Mouse (Mus musculus) limb, embryonic 12.5 days (tissue): ENCODE results near the gene Atxn1. TPM values are rescaled to one million over a fixed set of nuclear protein-coding genes. Genes with fewer than 3 reads are reported as not detected.

Experiments
- ATAC-seq: fragments of 200-750 bp; cut with Nextera tagmentation; 2 replicates; pipeline ENCODE4 v1.8.0; 2017; ENCODE audit warnings: low read depth, moderate TSS enrichment; ENCODE audit not compliant: insufficient number of reproducible peaks, insufficient read depth, low FRiP score, low TSS enrichment
- H3K27ac ChIP-seq: fragments of 300-500 bp; sonication (generic); 2 replicates; pipeline ENCODE4 v1.5.1; 2016; ENCODE audit warnings: mild to moderate bottlenecking, moderate library complexity
- H3K27me3 ChIP-seq: fragments of 300-500 bp; sonication (generic); 2 replicates; pipeline ENCODE4 v1.6.1; 2016; ENCODE audit warnings: mild to moderate bottlenecking, moderate library complexity
- H3K36me3 ChIP-seq: fragments of 300-500 bp; sonication (generic); 2 replicates; pipeline ENCODE4 v1.6.1; 2016; ENCODE audit warnings: mild to moderate bottlenecking, moderate library complexity
- H3K4me1 ChIP-seq: fragments of 300-500 bp; sonication (generic); replicated peaks from 2 replicates; pipeline ENCODE4 v1.6.1; 2016
- H3K4me2 ChIP-seq: fragments of 300-500 bp; sonication (generic); 2 replicates; pipeline ENCODE4 v1.6.1; 2016; ENCODE audit warnings: mild to moderate bottlenecking, moderate library complexity
- H3K4me3 ChIP-seq: fragments of 300-500 bp; sonication (generic); replicated peaks from 2 replicates; pipeline ENCODE4 v1.5.1; 2016; ENCODE audit warnings: mild to moderate bottlenecking
- H3K9ac ChIP-seq: fragments of 300-500 bp; sonication (generic); replicated peaks from 2 replicates; pipeline ENCODE4 v1.6.1; 2016; ENCODE audit warnings: mild to moderate bottlenecking, moderate library complexity
- H3K9me3 ChIP-seq: fragments of 300-500 bp; sonication (generic); 2 replicates; pipeline ENCODE4 v1.6.1; 2016; ENCODE audit warnings: mild to moderate bottlenecking, moderate library complexity
- WGBS: fragments of 180-500 bp; shearing (Covaris S2); methylation state at CpG from one replicate; pipeline ENCODE4 v1.1.7; 2016; 5-methylcytosine and 5-hydroxymethylcytosine counted together
- polyA plus RNA-seq: library from polyadenylated mRNA; unstranded; fragments of >200 nt; fragmentation: Nextera tagmentation; extraction: Ambion mirVana; gene quantifications from 2 replicates; pipeline ENCODE4 v1.2.1, GENCODE M21; 2016

Gene Atxn1
- polyA plus RNA-seq, 1 experiment from 2014 or later = 2.5 TPM

DNA sequence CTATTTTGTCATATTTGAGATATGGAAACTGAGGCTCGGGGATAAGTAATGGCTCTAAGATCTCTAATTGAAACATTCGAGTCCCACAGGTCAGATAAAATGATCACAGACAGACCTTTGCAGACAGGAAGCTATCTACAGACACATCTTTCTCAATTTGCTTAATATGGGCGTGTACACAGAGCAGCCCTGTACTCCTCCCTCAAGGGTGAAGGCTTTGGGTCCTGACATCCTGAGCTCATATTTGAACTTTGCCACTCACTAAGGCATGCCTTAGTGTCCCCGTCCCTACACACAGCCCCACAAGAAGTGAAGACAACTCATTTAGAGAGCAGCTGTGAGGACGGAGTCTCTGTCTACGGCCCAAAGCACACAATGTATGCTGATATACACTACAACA, 70.6 kb downstream of the Atxn1 start:
- Histone ChIP-seq H3K4me1 (no peaks in the 10 kb centered on the region), H3K4me3 (no peak overlapping the region), H3K36me3 (no peaks in the 10 kb centered on the region), H3K9ac (no peak overlapping the region), H3K27ac (no peak overlapping the region), H3K4me2 (no peak overlapping the region), H3K27me3 (no peaks in the 10 kb centered on the region), H3K9me3 (no peaks in the 10 kb centered on the region)
- no peak for ATAC-seq
- WGBS = 83% methylated on average over 6 of the region's 6 CpGs

DNA sequence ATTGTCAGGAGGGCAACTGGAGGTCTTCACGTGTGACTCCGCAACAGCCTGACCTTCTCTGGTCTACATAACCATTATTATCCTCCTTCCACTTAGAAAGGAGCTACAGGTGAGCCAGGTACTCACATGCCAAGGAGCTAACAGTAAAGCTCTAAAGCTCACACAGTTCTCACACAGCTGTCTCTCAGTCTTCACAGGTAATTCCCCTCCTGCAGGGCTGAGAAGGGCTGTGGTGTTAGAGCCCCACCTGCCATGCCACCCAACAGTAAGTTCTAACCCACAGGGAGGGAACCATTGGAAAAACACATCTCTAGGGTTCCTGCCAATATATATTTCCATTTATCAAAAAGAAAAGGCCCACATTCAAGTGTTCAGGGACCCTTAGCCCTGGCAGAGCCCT, 73.7 kb downstream of the Atxn1 start:
- ATAC-seq = no peak
- Histone ChIP-seq H3K4me3 (no peak overlapping the region), H3K27me3 (no peaks in the 10 kb centered on the region), H3K4me2 (no peak overlapping the region), H3K27ac (no peak overlapping the region), H3K9me3 (no peaks in the 10 kb centered on the region), H3K9ac (no peak overlapping the region), H3K36me3 (no peaks in the 10 kb centered on the region), H3K4me1 (no peaks in the 10 kb centered on the region)
- WGBS = 74% methylated on average over 2 of the region's 2 CpGs

- no peak for ATAC-seq
- WGBS = 65% methylated on average over 9 of the region's 9 CpGs
Observed at GRCm38 (mm10) chr13:45888953-45889749, 75.7 kb downstream of the Atxn1 start.

GRCm38 (mm10) chr13:45884878-45885277, 79.9 kb downstream of the Atxn1 start:
- no peak for ATAC-seq
- no peak overlapping the region for H3K4me3 ChIP-seq
- H3K27me3 ChIP-seq = no peaks in the 10 kb centered on the region
- no peaks in the 10 kb centered on the region; the same call in none of the 2 replicates for H3K4me1 ChIP-seq
- H3K4me2 ChIP-seq = no peak overlapping the region
- H3K36me3 ChIP-seq = no peaks in the 10 kb centered on the region
- no peak overlapping the region for H3K27ac ChIP-seq
- whole genome bisulfite sequencing = 88% methylated on average over 7 of the region's 7 CpGs
- H3K9me3 ChIP-seq = no peaks in the 10 kb centered on the region
- no peak overlapping the region for H3K9ac ChIP-seq

More at GRCm38 (mm10) chr13:45888953-45889749, 75.7 kb downstream of the Atxn1 start:
- H3K36me3 ChIP-seq = no peaks in the 10 kb centered on the region
- H3K27me3 ChIP-seq = no peaks in the 10 kb centered on the region
- H3K4me1 ChIP-seq = no peaks in the 10 kb centered on the region
- H3K27ac ChIP-seq = no peak overlapping the region
- H3K9me3 ChIP-seq = no peaks in the 10 kb centered on the region
- H3K4me3 ChIP-seq = no peak overlapping the region
- no peak overlapping the region for H3K9ac ChIP-seq
- H3K4me2 ChIP-seq = no peak overlapping the region

DNA sequence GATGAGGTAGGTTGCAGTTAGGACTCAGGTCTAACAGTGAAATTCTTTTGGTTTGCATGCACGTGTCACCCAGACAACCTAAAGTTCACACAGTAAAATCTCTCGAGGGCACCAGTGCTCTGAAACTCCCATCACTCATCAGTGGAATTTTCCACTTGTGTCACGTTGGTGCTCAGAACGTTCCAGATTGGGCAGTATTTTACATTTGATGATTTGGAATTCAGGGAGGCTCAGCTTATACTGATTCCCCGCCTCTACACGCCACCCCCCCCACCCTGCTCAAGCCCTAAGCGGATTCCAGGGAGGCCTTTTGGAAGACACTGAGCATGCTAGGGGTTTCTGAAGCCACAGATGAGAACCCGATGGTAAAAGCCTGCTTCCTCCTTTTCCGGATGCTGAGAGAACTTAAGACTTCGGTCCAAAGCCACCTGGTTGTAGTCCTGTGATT, 81.0 kb downstream of the Atxn1 start:
- WGBS = 74% methylated on average over 10 of the region's 10 CpGs
- H3K4me2 ChIP-seq = no peak overlapping the region
- H3K27ac ChIP-seq = no peak overlapping the region
- H3K27me3 ChIP-seq = no peaks in the 10 kb centered on the region
- no peaks in the 10 kb centered on the region for H3K36me3 ChIP-seq
- H3K9ac ChIP-seq = no peak overlapping the region
- H3K4me3 ChIP-seq = no peak overlapping the region
- H3K4me1 ChIP-seq = no peaks in the 10 kb centered on the region; the same call in none of the 2 replicates
- no peaks in the 10 kb centered on the region for H3K9me3 ChIP-seq
- no peak for ATAC-seq

- Histone ChIP-seq H3K9ac (no peak overlapping the region), H3K27ac (no peak overlapping the region), H3K9me3 (no peaks in the 10 kb centered on the region), H3K4me2 (no peak overlapping the region), H3K4me1 (no peaks in the 10 kb centered on the region; the same call in none of the 2 replicates), H3K27me3 (no peaks in the 10 kb centered on the region), H3K36me3 (no peaks in the 10 kb centered on the region), H3K4me3 (no peak overlapping the region)
- no peak for ATAC-seq
- 48% methylated on average over 3 of the region's 3 CpGs for WGBS
Observed at GRCm38 (mm10) chr13:45882976-45883440, 81.8 kb downstream of the Atxn1 start.

DNA sequence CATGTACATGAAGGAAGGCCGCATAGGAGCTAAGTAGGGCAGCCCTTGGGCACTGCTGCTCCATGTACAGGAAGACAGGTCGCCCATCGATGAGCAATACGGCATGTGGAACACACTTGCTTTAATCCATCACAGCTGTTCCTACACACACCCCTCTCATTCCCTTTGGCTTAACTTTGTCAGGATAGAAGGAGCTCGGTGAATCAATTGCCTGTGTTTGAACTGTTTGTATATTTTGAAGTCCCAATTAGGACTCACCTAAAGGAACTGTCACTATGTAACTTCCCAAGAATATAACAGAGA, 84.3 kb downstream of the Atxn1 start:
- 71% methylated on average over 5 of the region's 5 CpGs for WGBS
- no peak overlapping the region for H3K27ac ChIP-seq
- H3K4me3 ChIP-seq = no peak overlapping the region
- no peaks in the 10 kb centered on the region for H3K36me3 ChIP-seq
- H3K9ac ChIP-seq = no peak overlapping the region
- no peaks in the 10 kb centered on the region for H3K27me3 ChIP-seq
- H3K4me1 ChIP-seq = no peaks in the 10 kb centered on the region; the same call in none of the 2 replicates
- ATAC-seq = no peak
- no peaks in the 10 kb centered on the region for H3K9me3 ChIP-seq
- no peak overlapping the region for H3K4me2 ChIP-seq

DNA sequence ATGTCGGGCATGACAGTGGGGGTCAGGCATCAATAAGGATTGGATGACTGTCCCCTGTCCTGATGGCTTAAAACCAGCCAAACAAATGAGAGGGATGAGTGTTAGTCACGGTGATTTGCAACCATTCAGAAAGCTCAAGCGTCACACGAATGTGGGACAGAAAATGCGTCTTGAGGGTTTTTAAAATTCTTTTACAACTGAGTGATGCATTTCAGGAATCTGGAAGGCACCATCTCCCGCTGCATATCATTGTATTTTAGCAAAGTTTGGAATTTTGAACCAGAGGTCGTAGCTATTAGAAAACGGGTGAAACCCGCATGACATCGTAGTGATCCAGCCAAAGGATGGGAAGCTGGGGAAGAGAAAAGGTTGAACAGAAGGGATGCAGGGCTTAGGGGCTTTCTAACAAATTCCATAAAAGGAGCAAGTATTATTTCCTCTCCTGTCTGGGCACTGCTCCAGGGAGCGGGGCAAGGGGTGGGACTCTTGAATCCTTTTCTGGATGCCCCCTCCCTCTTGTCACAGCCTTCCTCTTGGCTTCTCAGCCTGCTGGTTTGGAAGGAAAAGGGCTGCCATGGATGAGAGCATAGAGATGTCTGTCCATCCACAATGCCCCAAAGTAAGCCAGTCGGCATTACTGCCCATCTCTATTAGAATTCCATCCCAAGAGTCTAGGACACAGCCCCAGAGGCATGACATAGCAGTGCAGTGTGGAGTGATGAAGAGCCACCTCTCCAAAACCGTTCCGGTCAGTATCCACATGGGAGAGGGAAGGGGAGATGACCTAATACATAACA, 84.9 kb downstream of the Atxn1 start:
- H3K9me3 ChIP-seq = no peaks in the 10 kb centered on the region
- no peaks in the 10 kb centered on the region; the same call in none of the 2 replicates for H3K4me1 ChIP-seq
- 87% methylated on average over 14 of the region's 14 CpGs for WGBS
- H3K27me3 ChIP-seq = no peaks in the 10 kb centered on the region
- no peaks in the 10 kb centered on the region for H3K36me3 ChIP-seq
- no peak overlapping the region for H3K4me3 ChIP-seq
- no peak for ATAC-seq
- no peak overlapping the region for H3K9ac ChIP-seq
- no peak overlapping the region for H3K4me2 ChIP-seq
- H3K27ac ChIP-seq = no peak overlapping the region

DNA sequence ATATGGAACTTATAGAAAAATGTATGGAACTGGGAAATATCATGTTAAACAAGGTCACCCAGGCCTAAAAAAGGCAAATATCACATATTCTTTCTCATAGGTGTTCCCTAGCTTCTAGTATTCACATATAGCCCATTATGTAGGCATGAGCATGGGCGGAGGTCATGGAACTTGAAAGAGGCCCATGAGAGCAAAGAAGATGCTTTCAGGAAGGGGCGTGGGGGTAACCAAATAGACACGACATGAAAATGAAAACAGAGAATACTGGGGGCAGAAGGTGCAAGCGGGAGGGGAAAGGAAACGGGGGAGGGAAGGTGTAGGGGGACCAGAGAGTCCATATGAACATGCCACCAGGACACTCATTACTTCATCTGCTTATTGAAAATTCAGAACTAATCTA, 87.9 kb downstream of the Atxn1 start:
- H3K9me3 ChIP-seq = no peaks in the 10 kb centered on the region
- no peak for ATAC-seq
- 92% methylated on average over 5 of the region's 5 CpGs for WGBS
- H3K4me1 ChIP-seq = no peaks in the 10 kb centered on the region
- H3K4me3 ChIP-seq = no peak overlapping the region
- H3K27ac ChIP-seq = no peak overlapping the region
- H3K36me3 ChIP-seq = no peaks in the 10 kb centered on the region
- H3K27me3 ChIP-seq = no peaks in the 10 kb centered on the region
- no peak overlapping the region for H3K4me2 ChIP-seq
- H3K9ac ChIP-seq = no peak overlapping the region

- Histone ChIP-seq H3K9me3 (no peaks in the 10 kb centered on the region), H3K27me3 (no peaks in the 10 kb centered on the region), H3K4me2 (no peak overlapping the region), H3K4me3 (no peak overlapping the region), H3K4me1 (no peaks in the 10 kb centered on the region), H3K36me3 (no peaks in the 10 kb centered on the region), H3K27ac (no peak overlapping the region), H3K9ac (no peak overlapping the region)
- no peak for ATAC-seq
- 88% methylated on average over 2 of the region's 2 CpGs for WGBS
Observed at GRCm38 (mm10) chr13:45876368-45876760, 88.4 kb downstream of the Atxn1 start.

DNA sequence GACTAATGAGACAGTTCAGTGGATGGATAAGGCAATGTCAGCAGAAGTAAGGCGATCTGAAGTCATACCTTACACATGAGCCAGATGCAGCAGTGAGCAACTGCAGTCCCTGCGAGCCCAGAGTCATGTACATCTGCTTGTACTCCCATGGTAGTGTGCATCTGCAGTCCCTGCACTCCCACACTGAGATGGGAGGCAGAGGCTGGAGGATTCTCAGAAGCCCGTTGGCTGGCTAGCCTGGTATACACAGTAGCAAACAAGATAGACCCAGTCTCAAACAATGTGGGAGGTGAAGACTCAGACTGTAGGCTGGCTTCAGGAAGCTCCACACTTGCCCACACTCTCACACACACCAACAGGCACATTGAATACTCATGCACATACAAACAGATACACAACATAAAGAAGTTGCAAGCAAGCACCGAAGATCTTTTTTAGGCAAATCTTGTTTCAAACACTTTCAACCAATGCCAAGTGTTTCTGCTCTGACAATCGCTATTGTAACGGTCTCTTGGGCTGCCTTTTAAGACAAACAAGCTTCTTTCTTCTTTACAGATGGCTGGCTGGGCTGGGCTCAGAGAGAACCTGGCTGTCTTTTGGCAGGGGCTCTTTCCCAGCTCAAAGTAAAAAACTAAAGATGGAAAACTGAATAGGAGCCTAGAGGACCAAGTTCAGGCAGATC, 89.0 kb downstream of the Atxn1 start:
- Histone ChIP-seq H3K4me1 (no peaks in the 10 kb centered on the region), H3K9me3 (no peaks in the 10 kb centered on the region), H3K4me3 (no peak overlapping the region), H3K27me3 (no peaks in the 10 kb centered on the region), H3K27ac (no peak overlapping the region), H3K36me3 (no peaks in the 10 kb centered on the region), H3K9ac (no peak overlapping the region), H3K4me2 (no peak overlapping the region)
- WGBS = 83% methylated on average over 6 of the region's 6 CpGs
- no peak for ATAC-seq
